In genomic region chr8:45454426-45454825, GRCm38 (mm10) we compare ENCODE assay signal across 8 mouse cellular contexts. TPM values are rescaled to one million over a fixed set of nuclear protein-coding genes. Genes with fewer than 3 reads are reported as not detected.
DNase-seq lines count a peak whose midpoint lies in the region; ATAC-seq and TF ChIP-seq lines count a peak whose summit lies in the region.

No protein-coding gene starts in this region.

- peak; percentile 60 for ATAC-seq in intestine, embryonic 14.5 days (replicated peaks; ENCODE audit: low FRiP score, low TSS enrichment, low read depth)
- ATAC-seq in midbrain, embryonic 11.5 days (ENCODE audit: low FRiP score), result peak; percentile 66
- peak; percentile 25; the same call in 1 of the 2 replicates for ATAC-seq in stomach, embryonic 16.5 days (ENCODE audit: insufficient read depth, low FRiP score)

- peak; percentile 29; the same call in 1 of the 2 replicates for TF ChIP-seq CTCF in testis, adult 2 months (IDR thresholded peaks at IDR 0.05; ENCODE audit: control insufficient read depth, insufficient read depth, insufficient replicate concordance, low read depth, low read length)
- peak; percentile 88 for TF ChIP-seq CTCF in left cerebral cortex, adult 2 months (IDR thresholded peaks at IDR 0.05)

- no peak overlapping the region; the same call in 1 of the 2 replicates for H3K27ac ChIP-seq in testis, adult 2 months (ENCODE audit: control insufficient read depth, insufficient read depth, low read depth, low read length)
- H3K27ac ChIP-seq in intestine, embryonic 14.5 days (ENCODE audit: low read depth), result no peak overlapping the region
- no peak overlapping the region for H3K27ac ChIP-seq in left cerebral cortex, adult 2 months
- no peak overlapping the region for H3K27ac ChIP-seq in midbrain, embryonic 11.5 days (ENCODE audit: low read depth, low read length)
- no peak overlapping the region for H3K27ac ChIP-seq in stomach, embryonic 16.5 days (ENCODE audit: low read length)

- no peak overlapping the region for H3K9ac ChIP-seq in intestine, embryonic 14.5 days (ENCODE audit: low read length)
- H3K9ac ChIP-seq in midbrain, embryonic 11.5 days (ENCODE audit: low read length), result no peak overlapping the region
- H3K9ac ChIP-seq in stomach, embryonic 16.5 days (ENCODE audit: low read length), result no peak overlapping the region

- no peaks in the 10 kb centered on the region for H3K36me3 ChIP-seq in testis, adult 2 months (ENCODE audit: control insufficient read depth, insufficient read depth, low read length)
- no peaks in the 10 kb centered on the region for H3K36me3 ChIP-seq in intestine, embryonic 14.5 days (ENCODE audit: control insufficient read depth, insufficient read depth, low read length)
- H3K36me3 ChIP-seq in midbrain, embryonic 11.5 days (ENCODE audit: control insufficient read depth, insufficient read depth, low read length), result no peaks in the 10 kb centered on the region
- no peaks in the 10 kb centered on the region for H3K36me3 ChIP-seq in stomach, embryonic 16.5 days (ENCODE audit: control insufficient read depth, insufficient read depth, low read length)

- no peak for DNase-seq in testis, postnatal 10 days (ENCODE audit: low spot score)
- peak; percentile 44 for DNase-seq in cerebellum, adult 9-11 months
- peak; percentile 38 to 44 for DNase-seq in frontal cortex, postnatal 25 days (ENCODE audit: low spot score in 2 of 2)
- peak; percentile 72 for DNase-seq in intestine, embryonic 14.5 days (ENCODE audit: low spot score)
- peak; percentile 41 to 54 for DNase-seq in left cerebral cortex, adult 2 months (ENCODE audit: extremely low spot score in 1 of 2, low spot score in 2 of 2)
- peak; percentile 96 for DNase-seq in midbrain, embryonic 11.5 days (ENCODE audit: low spot score, missing footprints)

- no peaks in the 10 kb centered on the region for H3K4me1 ChIP-seq in testis, adult 2 months (ENCODE audit: control insufficient read depth, insufficient read depth, low read length)
- H3K4me1 ChIP-seq in intestine, embryonic 14.5 days (replicated peaks; ENCODE audit: control insufficient read depth, insufficient read depth, low read length), result no peaks in the 10 kb centered on the region
- H3K4me1 ChIP-seq in midbrain, embryonic 11.5 days (ENCODE audit: control insufficient read depth, insufficient read depth, low read length), result no peaks in the 10 kb centered on the region
- H3K4me1 ChIP-seq in stomach, embryonic 16.5 days (ENCODE audit: control insufficient read depth, insufficient read depth, low read length), result no peaks in the 10 kb centered on the region

- no peak overlapping the region for H3K4me2 ChIP-seq in intestine, embryonic 14.5 days (ENCODE audit: low read length)
- no peak overlapping the region for H3K4me2 ChIP-seq in midbrain, embryonic 11.5 days
- no peak overlapping the region for H3K4me2 ChIP-seq in stomach, embryonic 16.5 days (ENCODE audit: low read depth, low read length)

- WGBS in intestine, embryonic 14.5 days, result 69% methylated on average over 6 of the region's 6 CpGs
- 59% methylated on average over 6 of the region's 6 CpGs for WGBS in midbrain, embryonic 11.5 days
- WGBS in stomach, embryonic 16.5 days, result 62% methylated on average over 6 of the region's 6 CpGs

- peak overlapping the region; percentile 53; the same call in 1 of the 2 replicates for H3K4me3 ChIP-seq in testis, adult 2 months (ENCODE audit: control insufficient read depth, low read depth, low read length)
- H3K4me3 ChIP-seq in intestine, embryonic 14.5 days (ENCODE audit: low read depth, low read length), result no peak overlapping the region
- H3K4me3 ChIP-seq in left cerebral cortex, adult 2 months, result no peak overlapping the region
- H3K4me3 ChIP-seq in midbrain, embryonic 11.5 days (ENCODE audit: low read depth, low read length), result no peak overlapping the region
- H3K4me3 ChIP-seq in stomach, embryonic 16.5 days (replicated peaks; ENCODE audit: low read length), result no peak overlapping the region

- H3K9me3 ChIP-seq in intestine, embryonic 14.5 days (ENCODE audit: control insufficient read depth, low read length), result no peaks in the 10 kb centered on the region
- H3K9me3 ChIP-seq in midbrain, embryonic 11.5 days (ENCODE audit: control insufficient read depth, low read length), result no peaks in the 10 kb centered on the region
- H3K9me3 ChIP-seq in stomach, embryonic 16.5 days (replicated peaks; ENCODE audit: control insufficient read depth, low read length), result 0 out of 2 replicates have a peak, but pooled peaks cover 2% of the 10 kb centered on the region

- intact Hi-C loops in left cerebral cortex, adult 2 months (cut with DNase I), result loop anchor here (1.0 to 5.0 kb wide), 3 partner anchors 263 to 483 kb away; no protein-coding TSS in a partner anchor

- no peak for TF ChIP-seq POLR2A in testis, adult 2 months (IDR thresholded peaks at IDR 0.05; ENCODE audit: control insufficient read depth, low read depth, low read length)

- no peaks in the 10 kb centered on the region for H3K27me3 ChIP-seq in testis, adult 2 months (ENCODE audit: control insufficient read depth, insufficient read depth, low read length)
- H3K27me3 ChIP-seq in intestine, embryonic 14.5 days (replicated peaks; ENCODE audit: control insufficient read depth, insufficient read depth, low read length), result no peaks in the 10 kb centered on the region
- no peaks in the 10 kb centered on the region for H3K27me3 ChIP-seq in midbrain, embryonic 11.5 days (ENCODE audit: control insufficient read depth, insufficient read depth, low read length)
- no peaks in the 10 kb centered on the region for H3K27me3 ChIP-seq in stomach, embryonic 16.5 days (ENCODE audit: control insufficient read depth, insufficient read depth, low read length)

RNA-seq across cellular contexts. Expression of gene Tlr3, which starts 43.5 kb away (rescaled TPM):
- 0.68 and 0.69 TPM in 2 replicates for polyA plus RNA-seq in testis, adult 2 months (2012; rRNA removed)
- 1.2 and 2.4 TPM in 2 replicates for polyA plus RNA-seq in intestine, embryonic 14.5 days (2014; fragmentation: Nextera tagmentation; extraction: Ambion mirVana)
- 1 to 10 TPM; 8.7 to 8.8 TPM for total RNA-seq in left cerebral cortex, adult 2 months (2021)
- polyA plus RNA-seq in midbrain, embryonic 11.5 days (2014; fragmentation: Nextera tagmentation; extraction: Ambion mirVana), result 1.3 and 1.5 TPM in 2 replicates
- polyA plus RNA-seq in stomach, embryonic 16.5 days (2015; fragmentation: Nextera tagmentation; extraction: Ambion mirVana), result 3.3 and 3.9 TPM in 2 replicates

RNA-seq across cellular contexts. Expression of gene Sorbs2, which starts 53.2 kb away (rescaled TPM):
- polyA plus RNA-seq in testis, adult 2 months (2012; rRNA removed), result 5.8 and 8.1 TPM in 2 replicates
- 31.4 and 34.5 TPM in 2 replicates for polyA plus RNA-seq in intestine, embryonic 14.5 days (2014; fragmentation: Nextera tagmentation; extraction: Ambion mirVana)
- total RNA-seq in left cerebral cortex, adult 2 months (2021), result 100 to 1,000 TPM; 370 to 377 TPM
- 71.9 and 79.8 TPM in 2 replicates for polyA plus RNA-seq in midbrain, embryonic 11.5 days (2014; fragmentation: Nextera tagmentation; extraction: Ambion mirVana)
- 27.2 and 28.3 TPM in 2 replicates for polyA plus RNA-seq in stomach, embryonic 16.5 days (2015; fragmentation: Nextera tagmentation; extraction: Ambion mirVana)
